In genomic region chr9:101075694-101076093, GRCm38 (mm10) we compare ENCODE assay signal across 8 mouse cellular contexts. TPM values are rescaled to one million over a fixed set of nuclear protein-coding genes. Genes with fewer than 3 reads are reported as not detected.
DNase-seq lines count a peak whose midpoint lies in the region; ATAC-seq and TF ChIP-seq lines count a peak whose summit lies in the region.

No protein-coding gene starts in this region.

- under 1% methylated on average over 8 of the region's 8 CpGs for WGBS in heart, embryonic 10.5 days
- WGBS in heart, embryonic 16.5 days: under 1% methylated on average over 8 of the region's 8 CpGs
- WGBS in liver, postnatal 0 days (ENCODE audit: insufficient replicate concordance): 1% methylated on average over 8 of the region's 8 CpGs

- no peak for DNase-seq in heart, embryonic 10.5 days (ENCODE audit: low spot score)
- no peak for DNase-seq in heart, postnatal 14 days
- DNase-seq in ES-E14 (ENCODE audit: low read depth, low spot score): no peak
- DNase-seq in liver, postnatal 0 days: no peak
- DNase-seq in yolk sac, embryonic 10.5 days (ENCODE audit: low spot score): no peak
- DNase-seq in left cerebral cortex, postnatal 14 days (ENCODE audit: low spot score in 2 of 2): no peak
- no peak for DNase-seq in right cerebral cortex, adult 18-20 months

- H3K9ac ChIP-seq in ES-E14 (ENCODE audit: insufficient read depth, low read depth, low read length, poor library complexity, severe bottlenecking): peak overlapping the region; percentile 96; the same call in 1 of the 2 replicates
- peak overlapping the region; percentile 100 for H3K9ac ChIP-seq in heart, embryonic 16.5 days (ENCODE audit: low read length)
- peak overlapping the region; percentile 100 for H3K9ac ChIP-seq in liver, postnatal 0 days (replicated peaks)

- intact Hi-C loops in heart, postnatal 14 days (cut with DNase I): loop anchor here (2.0 to 10.0 kb wide), 3 partner anchors 41 to 431 kb away; partner anchors contain the start of gene Pccb
- intact Hi-C loops in left cerebral cortex, postnatal 14 days (cut with DNase I): loop anchor here (2.0 to 5.0 kb wide), 2 partner anchors 82 to 433 kb away; no protein-coding TSS in a partner anchor

- TF ChIP-seq EP300 in liver, postnatal 0 days (IDR thresholded peaks at IDR 0.05; ENCODE audit: low read depth): no peak

- TF ChIP-seq CTCF in liver, postnatal 0 days (IDR thresholded peaks at IDR 0.05; ENCODE audit: low read depth): no peak

- no peaks in the 10 kb centered on the region for H3K27me3 ChIP-seq in heart, embryonic 10.5 days (ENCODE audit: insufficient read depth, poor library complexity, severe bottlenecking)
- H3K27me3 ChIP-seq in heart, embryonic 16.5 days (ENCODE audit: control insufficient read depth, insufficient read depth, low read length): no peaks in the 10 kb centered on the region
- H3K27me3 ChIP-seq in liver, postnatal 0 days (ENCODE audit: insufficient read depth, low read length): no peaks in the 10 kb centered on the region

- H3K9me3 ChIP-seq in heart, embryonic 10.5 days: no peaks in the 10 kb centered on the region
- no peaks in the 10 kb centered on the region for H3K9me3 ChIP-seq in ES-E14 (ENCODE audit: control insufficient read depth, insufficient read depth, low read depth, low read length)
- no peaks in the 10 kb centered on the region for H3K9me3 ChIP-seq in heart, embryonic 16.5 days (replicated peaks; ENCODE audit: control insufficient read depth, low read length)
- H3K9me3 ChIP-seq in liver, postnatal 0 days (ENCODE audit: low read length): no peaks in the 10 kb centered on the region

- peak overlapping the region; percentile 100; the same call in 1 of the 2 replicates for H3K27ac ChIP-seq in heart, embryonic 10.5 days
- H3K27ac ChIP-seq in ES-E14 (ENCODE audit: insufficient read depth, low read depth, low read length, poor library complexity, severe bottlenecking): no peak overlapping the region
- peak overlapping the region; percentile 100 for H3K27ac ChIP-seq in heart, embryonic 16.5 days (ENCODE audit: low read length)
- peak overlapping the region; percentile 100 for H3K27ac ChIP-seq in liver, postnatal 0 days (ENCODE audit: low read depth)

- peak overlapping the region; percentile 81 for H3K4me2 ChIP-seq in heart, embryonic 16.5 days (ENCODE audit: low read depth, low read length)
- peak overlapping the region; percentile 96 for H3K4me2 ChIP-seq in liver, postnatal 0 days (ENCODE audit: low read depth, low read length)

- in situ Hi-C loops in ES-E14 (cut with MboI; ENCODE audit: low sequenced_read_pairs in 2 of 2, unreplicated experiment in 2 of 2): no loop called here

- no peak for ATAC-seq in heart, embryonic 16.5 days (replicated peaks; ENCODE audit: extremely low read depth, insufficient read depth, low FRiP score)
- no peak for ATAC-seq in liver, postnatal 0 days

- 0 out of 2 replicates have a peak, but pooled peaks cover 7% of the 10 kb centered on the region for H3K36me3 ChIP-seq in heart, embryonic 10.5 days
- H3K36me3 ChIP-seq in ES-E14 (ENCODE audit: control insufficient read depth, insufficient read depth, low read length, poor library complexity, severe bottlenecking): no peaks in the 10 kb centered on the region
- no peaks in the 10 kb centered on the region for H3K36me3 ChIP-seq in heart, embryonic 16.5 days (ENCODE audit: control insufficient read depth, insufficient read depth)
- H3K36me3 ChIP-seq in liver, postnatal 0 days (replicated peaks; ENCODE audit: insufficient read depth, low read length): peaks cover 4% of the 10 kb centered on the region; the same call in 1 of the 2 replicates

- peaks cover 25% of the 10 kb centered on the region for H3K4me1 ChIP-seq in heart, embryonic 10.5 days
- peaks cover 0 to 8% of the 10 kb centered on the region in 2 experiments; a peak in 2 of 4 replicates for H3K4me1 ChIP-seq in ES-E14 (ENCODE audit: control insufficient read depth in 2 of 2, insufficient read depth in 2 of 2, low read length in 2 of 2, poor library complexity in 1 of 2)
- peaks cover 35% of the 10 kb centered on the region for H3K4me1 ChIP-seq in heart, embryonic 16.5 days (ENCODE audit: control insufficient read depth, insufficient read depth, low read length)
- peaks cover 27% of the 10 kb centered on the region for H3K4me1 ChIP-seq in liver, postnatal 0 days (ENCODE audit: insufficient read depth)

- peak overlapping the region; percentile 79 for H3K4me3 ChIP-seq in heart, embryonic 10.5 days
- H3K4me3 ChIP-seq in ES-E14 (ENCODE audit: insufficient read depth in 1 of 2, low read depth in 1 of 2, low read length in 2 of 2, poor library complexity in 1 of 2, severe bottlenecking in 1 of 2): peak overlapping the region; percentile 93 to 96
- H3K4me3 ChIP-seq in heart, embryonic 16.5 days (ENCODE audit: low read length): peak overlapping the region; percentile 97
- peak overlapping the region; percentile 96 for H3K4me3 ChIP-seq in liver, postnatal 0 days (ENCODE audit: low read depth, low read length)

TF ChIP-seq in ES-E14, 5 proteins besides CTCF, POLR2A, EP300 and RAD21:
- TF ChIP-seq MAFK (IDR thresholded peaks at IDR 0.05; ENCODE audit: insufficient read depth, low read depth, low read length): no peak
- TF ChIP-seq ZC3H11A (IDR thresholded peaks at IDR 0.05; ENCODE audit: borderline replicate concordance, low read depth, low read length): no peak
- no peak for TF ChIP-seq ZNF384 (IDR thresholded peaks at IDR 0.05; ENCODE audit: low read depth, low read length)
- TF ChIP-seq CHD2 (IDR thresholded peaks at IDR 0.05; ENCODE audit: low read depth, low read length): no peak
- TF ChIP-seq HCFC1 (IDR thresholded peaks at IDR 0.05; ENCODE audit: borderline replicate concordance, insufficient read depth, low read length): no peak

RNA-seq across cellular contexts. Expression of gene Msl2, which starts 1.8 kb away (rescaled TPM):
- polyA plus RNA-seq in heart, embryonic 10.5 days (2016; fragmentation: Nextera tagmentation; extraction: Ambion mirVana): 3.2 and 3.7 TPM in 2 replicates
- total RNA-seq in heart, postnatal 14 days (2021): 10 to 100 TPM; 33.6 to 34.1 TPM
- 19.5 and 21.3 TPM in 2 replicates for total RNA-seq in ES-E14 (2012; rRNA removed)
- polyA plus RNA-seq in heart, embryonic 16.5 days (2015; fragmentation: Nextera tagmentation; extraction: Ambion mirVana): 2.4 and 2.9 TPM in 2 replicates
- polyA plus RNA-seq in liver, postnatal 0 days (2015; fragmentation: Nextera tagmentation; extraction: Ambion mirVana): 2.2 and 2.4 TPM in 2 replicates
- total RNA-seq in left cerebral cortex, postnatal 14 days (2021): 10 to 100 TPM; 54.8 to 59.7 TPM

RNA-seq across cellular contexts. Expression of gene Pccb, which starts 41.0 kb away (rescaled TPM):
- polyA plus RNA-seq in heart, embryonic 10.5 days (2016; fragmentation: Nextera tagmentation; extraction: Ambion mirVana): 15.7 and 19.0 TPM in 2 replicates
- total RNA-seq in heart, postnatal 14 days (2021): 10 to 100 TPM; 89.0 to 93.4 TPM
- 24.8 and 27.0 TPM in 2 replicates for total RNA-seq in ES-E14 (2012; rRNA removed)
- polyA plus RNA-seq in heart, embryonic 16.5 days (2015; fragmentation: Nextera tagmentation; extraction: Ambion mirVana): 24.9 and 25.2 TPM in 2 replicates
- polyA plus RNA-seq in liver, postnatal 0 days (2015; fragmentation: Nextera tagmentation; extraction: Ambion mirVana): 14.2 and 15.6 TPM in 2 replicates
- 10 to 100 TPM; 46.1 to 50.8 TPM for total RNA-seq in left cerebral cortex, postnatal 14 days (2021)
